Mouse (Mus musculus): Measurements from ENCODE around the gene Slit2.

GRCm38 (mm10) chr5:48248327-48248726 lies 265.4 kb downstream of the Slit2 start:
- TF ChIP-seq EP300 (IDR thresholded peaks at IDR 0.05; ENCODE audit: insufficient read depth, low read depth, low read length) (no peak), CTCF (IDR thresholded peaks at IDR 0.05) (no peak), POLR2A (IDR thresholded peaks at IDR 0.05; ENCODE audit: insufficient read depth, low read depth, low read length) (no peak)

All from heart, adult 2 months (tissue).